Mouse (Mus musculus): ENCODE measurements around the gene Actl10. TPM values are rescaled to one million over a fixed set of nuclear protein-coding genes. Genes with fewer than 3 reads are reported as not detected.

Gene Actl10
- polyA plus RNA-seq, 1 experiment from 2014 or later, result 0.18 TPM

DNA sequence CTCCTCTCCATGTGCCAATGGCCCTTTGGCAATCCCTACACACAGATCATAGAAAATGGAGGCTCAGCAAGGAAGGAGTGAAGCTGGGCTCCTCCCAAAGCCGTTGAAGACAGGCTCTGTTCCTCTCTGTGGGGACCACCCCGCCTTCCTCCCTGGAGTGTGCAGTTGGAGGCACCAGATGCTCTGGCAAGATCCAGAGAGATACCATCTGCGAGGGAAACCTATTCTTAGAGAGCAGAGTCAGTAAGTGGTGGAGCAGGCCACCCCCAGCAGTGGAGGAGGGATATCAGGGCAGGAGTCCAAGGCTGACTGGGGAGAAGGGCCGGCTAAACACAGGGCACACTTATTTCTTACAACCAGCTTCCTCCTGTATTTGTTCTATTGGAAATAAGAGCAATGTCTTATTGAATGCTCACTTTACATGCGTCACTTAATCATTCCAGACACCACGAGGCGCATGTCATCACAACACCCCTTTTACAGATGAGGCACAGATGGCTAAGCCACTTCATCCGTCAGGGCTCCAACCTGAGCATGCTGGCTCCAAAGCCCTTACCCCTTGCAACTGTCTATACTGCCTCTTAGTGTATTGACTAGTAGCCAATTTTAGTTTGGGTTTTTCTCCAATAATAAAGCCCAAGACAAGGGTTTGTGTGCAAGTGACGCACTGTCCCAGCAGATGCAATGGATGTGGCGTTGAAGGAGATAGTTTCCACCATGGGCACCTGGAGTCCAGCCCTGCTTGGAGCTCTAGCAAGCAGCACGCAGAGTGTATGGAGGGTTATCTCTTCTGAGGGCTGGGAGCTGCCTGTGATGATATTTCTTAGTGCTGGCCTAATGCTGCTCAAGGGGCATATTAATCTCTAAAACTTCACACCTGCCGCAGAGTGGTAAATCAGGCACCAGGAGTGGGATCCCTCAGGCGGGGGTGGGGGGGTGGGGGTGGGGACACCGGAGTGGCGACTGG, 32.6 kb downstream of the Actl10 start:
- H3K4me1 ChIP-seq (replicated peaks), result peaks cover 13% of the 10 kb centered on the region

DNA sequence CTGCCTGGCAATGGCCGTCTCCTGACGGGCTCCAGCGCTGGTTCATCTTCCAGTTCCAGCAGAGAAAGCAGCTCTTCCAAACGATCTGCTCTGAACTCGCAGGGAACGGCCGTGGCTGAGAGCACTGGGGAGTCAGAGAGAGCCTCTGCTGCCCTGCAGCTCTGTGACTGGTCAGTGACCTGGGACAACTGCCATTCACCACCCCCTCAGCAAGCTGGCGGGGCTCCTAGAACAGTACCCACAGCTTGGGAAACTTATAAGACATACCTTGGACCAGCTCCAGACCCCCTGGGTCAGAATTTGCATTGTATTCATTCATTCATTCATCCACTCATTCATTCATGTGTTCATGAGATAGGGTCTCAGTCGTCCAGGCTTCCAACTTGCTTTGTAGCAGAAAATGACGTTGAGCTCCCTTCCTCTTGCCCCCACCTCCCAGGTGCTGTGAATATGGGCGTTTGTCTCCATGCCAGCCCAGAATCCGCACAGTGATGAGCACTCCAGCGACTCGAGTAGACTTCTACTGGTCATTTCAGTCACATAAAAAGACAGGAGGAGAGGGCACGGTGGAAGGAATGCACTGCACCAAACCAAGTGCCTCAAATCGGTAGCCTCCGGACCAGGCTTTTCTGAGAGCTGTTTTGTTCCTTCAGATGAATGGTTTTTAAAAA, 33.5 kb downstream of the Actl10 start:
- WGBS, result 62% methylated on average over 17 of the region's 17 CpGs
- Histone ChIP-seq H3K9me3 (no peaks in the 10 kb centered on the region), H3K9ac (replicated peaks) (no peak overlapping the region), H3K36me3 (peaks cover 14% of the 10 kb centered on the region), H3K27me3 (no peaks in the 10 kb centered on the region), H3K4me2 (no peak overlapping the region), H3K27ac (no peak overlapping the region), H3K4me1 (replicated peaks) (peaks cover 13% of the 10 kb centered on the region), H3K4me3 (replicated peaks) (no peak overlapping the region)
- ATAC-seq (ENCODE audit: insufficient number of reproducible peaks, insufficient read depth, low FRiP score, low TSS enrichment, low read depth), result no peak

More for the DNA sequence above, 32.6 kb downstream of the Actl10 start:
- 64% methylated on average over 15 of the region's 15 CpGs for WGBS
- Histone ChIP-seq H3K9ac (replicated peaks) (no peak overlapping the region), H3K27me3 (no peaks in the 10 kb centered on the region), H3K9me3 (no peaks in the 10 kb centered on the region), H3K4me3 (replicated peaks) (no peak overlapping the region), H3K27ac (no peak overlapping the region), H3K4me2 (no peak overlapping the region), H3K36me3 (peaks cover 14% of the 10 kb centered on the region)
- ATAC-seq (ENCODE audit: insufficient number of reproducible peaks, insufficient read depth, low FRiP score, low TSS enrichment, low read depth), result no peak

DNA sequence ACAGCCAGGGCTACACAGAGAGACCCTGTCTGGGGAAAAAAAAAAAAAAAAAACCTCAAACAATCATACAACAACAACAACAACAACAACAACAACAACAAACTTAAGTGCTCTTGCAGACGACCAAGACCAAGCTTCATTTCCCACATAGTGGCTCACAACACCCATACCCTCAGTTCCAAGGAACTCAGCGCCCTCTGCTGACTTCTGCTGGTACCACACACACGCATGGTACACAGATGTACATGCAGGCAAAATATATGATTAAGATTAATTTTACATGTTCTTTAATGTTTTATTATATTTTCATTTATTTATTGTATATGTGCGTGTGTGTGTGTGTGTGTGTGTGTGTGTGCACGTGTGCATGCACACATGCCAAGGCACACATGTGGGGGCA, 34.8 kb downstream of the Actl10 start:
- Histone ChIP-seq H3K27me3 (no peaks in the 10 kb centered on the region), H3K4me2 (no peak overlapping the region), H3K9ac (replicated peaks) (no peak overlapping the region), H3K4me3 (replicated peaks) (no peak overlapping the region), H3K4me1 (replicated peaks) (peaks cover 13% of the 10 kb centered on the region), H3K27ac (no peak overlapping the region), H3K36me3 (peaks cover 14% of the 10 kb centered on the region), H3K9me3 (no peaks in the 10 kb centered on the region)
- ATAC-seq (ENCODE audit: insufficient number of reproducible peaks, insufficient read depth, low FRiP score, low TSS enrichment, low read depth), result no peak
- WGBS, result 79% methylated on average over 5 of the region's 5 CpGs

DNA sequence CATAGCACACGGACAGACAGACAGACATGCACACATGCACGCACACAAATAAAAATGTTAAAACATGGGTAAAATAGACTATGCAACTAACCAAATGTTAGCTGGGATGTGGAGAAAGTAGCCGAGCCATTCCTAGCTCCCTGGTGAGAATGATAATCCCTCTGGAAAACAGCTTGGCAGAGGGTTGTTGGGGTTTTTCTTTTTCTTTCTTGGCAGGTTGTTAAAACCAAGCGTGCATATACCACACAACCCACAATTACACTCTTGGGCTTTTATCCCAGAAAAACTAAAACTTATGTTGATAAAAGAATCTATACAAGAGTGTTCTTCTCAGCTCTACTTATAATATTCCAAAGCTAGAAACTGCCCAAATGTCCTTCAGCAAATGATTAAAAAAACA, 37.5 kb downstream of the Actl10 start:
- 89% methylated on average over 4 of the region's 4 CpGs for WGBS
- Histone ChIP-seq H3K4me2 (no peak overlapping the region), H3K9me3 (0 out of 2 replicates have a peak, but pooled peaks cover 4% of the 10 kb centered on the region), H3K4me3 (replicated peaks) (no peak overlapping the region), H3K36me3 (peaks cover 18% of the 10 kb centered on the region), H3K9ac (replicated peaks) (no peak overlapping the region), H3K27me3 (no peaks in the 10 kb centered on the region), H3K4me1 (replicated peaks) (peaks cover 13% of the 10 kb centered on the region), H3K27ac (no peak overlapping the region)
- ATAC-seq (ENCODE audit: insufficient number of reproducible peaks, insufficient read depth, low FRiP score, low TSS enrichment, low read depth), result no peak

DNA sequence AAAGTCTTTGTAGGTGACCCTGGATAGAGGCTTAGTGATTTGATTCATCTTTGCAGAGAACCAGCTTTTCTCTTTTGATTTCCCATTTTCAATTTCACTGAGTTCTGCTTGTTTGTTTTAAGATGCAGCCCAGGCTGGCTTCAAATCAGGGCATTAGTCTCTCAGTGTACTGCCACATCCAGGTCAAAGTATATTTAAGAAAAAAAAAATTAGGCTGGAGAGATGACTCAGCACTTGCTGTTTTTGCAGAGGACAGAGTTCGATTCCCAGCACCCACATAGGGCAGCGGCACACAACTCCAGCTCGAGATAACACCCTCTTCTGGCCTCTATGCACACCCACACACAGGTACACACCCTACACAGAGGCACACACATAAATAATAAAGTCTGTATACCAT, 39.7 kb downstream of the Actl10 start:
- no peak for ATAC-seq (ENCODE audit: insufficient number of reproducible peaks, insufficient read depth, low FRiP score, low TSS enrichment, low read depth)
- 79% methylated on average over 3 of the region's 3 CpGs for WGBS

DNA sequence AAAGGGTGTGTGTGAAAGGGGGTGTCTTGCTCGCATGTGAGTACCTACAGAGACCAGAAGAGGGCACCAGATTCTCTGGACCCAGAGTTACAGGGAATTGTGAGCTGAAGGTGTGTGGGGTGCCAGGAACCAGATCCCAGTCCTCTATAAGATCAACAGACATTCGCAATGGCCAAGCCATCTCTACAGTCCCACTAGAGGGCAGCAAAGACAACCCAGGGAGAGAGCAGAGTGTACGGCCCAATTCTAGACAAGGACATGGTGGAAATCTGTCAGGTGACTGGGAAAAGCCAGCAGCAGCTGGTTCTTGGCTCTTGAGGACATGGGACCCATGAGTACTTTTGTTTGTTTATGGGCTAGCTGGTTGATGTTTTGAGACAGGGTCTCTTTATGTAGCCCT, 41.4 kb downstream of the Actl10 start:
- Histone ChIP-seq H3K9ac (replicated peaks) (no peak overlapping the region), H3K27me3 (no peaks in the 10 kb centered on the region), H3K4me1 (replicated peaks) (no peaks in the 10 kb centered on the region), H3K36me3 (peaks cover 10% of the 10 kb centered on the region; the same call in 1 of the 2 replicates), H3K4me2 (no peak overlapping the region), H3K9me3 (0 out of 2 replicates have a peak, but pooled peaks cover 4% of the 10 kb centered on the region), H3K27ac (no peak overlapping the region), H3K4me3 (replicated peaks) (no peak overlapping the region)
- 70% methylated on average over 3 of the region's 3 CpGs for WGBS
- no peak for ATAC-seq (ENCODE audit: insufficient number of reproducible peaks, insufficient read depth, low FRiP score, low TSS enrichment, low read depth)

More for the DNA sequence above, 39.7 kb downstream of the Actl10 start:
- Histone ChIP-seq H3K36me3 (peaks cover 25% of the 10 kb centered on the region), H3K4me3 (replicated peaks) (no peak overlapping the region), H3K9me3 (0 out of 2 replicates have a peak, but pooled peaks cover 4% of the 10 kb centered on the region), H3K9ac (replicated peaks) (no peak overlapping the region), H3K27ac (no peak overlapping the region), H3K4me1 (replicated peaks) (no peaks in the 10 kb centered on the region), H3K27me3 (no peaks in the 10 kb centered on the region), H3K4me2 (no peak overlapping the region)

DNA sequence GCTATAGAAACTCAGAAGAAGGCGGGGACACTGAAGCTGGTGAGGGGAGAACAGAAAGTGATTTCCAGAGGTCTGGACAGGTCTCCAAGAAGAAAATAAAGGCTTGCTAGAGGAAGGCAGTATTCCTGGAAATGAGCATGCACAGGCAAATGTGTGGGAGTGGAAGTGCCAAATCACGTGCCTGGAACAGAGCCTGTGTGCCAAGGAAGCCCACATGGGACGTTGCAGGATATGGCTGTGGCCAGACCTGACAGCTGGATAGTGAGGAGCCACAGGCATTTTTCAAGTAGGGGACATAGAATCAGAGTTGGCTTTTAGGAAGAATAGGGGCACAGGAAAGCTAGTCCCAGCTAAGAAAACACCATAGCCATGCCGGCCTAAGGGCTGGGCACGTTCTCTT, 44.2 kb downstream of the Actl10 start:
- no peaks in the 10 kb centered on the region for H3K4me1 ChIP-seq (replicated peaks)
- 0 out of 2 replicates have a peak, but pooled peaks cover 4% of the 10 kb centered on the region for H3K9me3 ChIP-seq
- H3K9ac ChIP-seq (replicated peaks), result no peak overlapping the region
- no peak overlapping the region for H3K27ac ChIP-seq
- peaks cover 10% of the 10 kb centered on the region; the same call in 1 of the 2 replicates for H3K36me3 ChIP-seq
- ATAC-seq (ENCODE audit: insufficient number of reproducible peaks, insufficient read depth, low FRiP score, low TSS enrichment, low read depth), result no peak
- H3K4me2 ChIP-seq, result no peak overlapping the region
- H3K4me3 ChIP-seq (replicated peaks), result no peak overlapping the region
- WGBS, result 79% methylated on average over 5 of the region's 5 CpGs
- H3K27me3 ChIP-seq, result no peaks in the 10 kb centered on the region

DNA sequence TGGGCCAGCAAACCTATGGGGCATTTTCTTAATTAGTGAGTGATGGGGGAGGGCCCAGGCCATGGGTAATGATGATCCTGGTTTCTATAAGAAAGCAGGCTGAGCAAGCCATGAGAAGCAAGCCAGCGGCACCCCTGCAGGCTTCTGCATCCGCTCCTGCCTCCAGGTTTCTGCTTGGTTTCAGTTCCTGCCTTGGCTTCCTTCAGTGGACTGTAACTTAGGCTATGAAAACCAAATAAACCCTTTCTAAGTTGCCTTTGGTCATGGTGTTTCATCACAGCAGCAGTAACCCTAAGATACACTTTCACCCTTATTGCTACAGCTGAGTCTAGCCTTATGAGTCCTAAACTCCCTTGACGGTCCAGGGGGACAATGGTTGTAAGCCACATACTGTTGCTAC, 45.8 kb downstream of the Actl10 start:
- Histone ChIP-seq H3K9ac (replicated peaks) (no peak overlapping the region), H3K4me1 (replicated peaks) (no peaks in the 10 kb centered on the region), H3K27me3 (no peaks in the 10 kb centered on the region), H3K27ac (no peak overlapping the region), H3K9me3 (0 out of 2 replicates have a peak, but pooled peaks cover 4% of the 10 kb centered on the region), H3K4me3 (replicated peaks) (no peak overlapping the region), H3K36me3 (peaks cover 10% of the 10 kb centered on the region; the same call in 1 of the 2 replicates), H3K4me2 (no peak overlapping the region)
- no peak for ATAC-seq (ENCODE audit: insufficient number of reproducible peaks, insufficient read depth, low FRiP score, low TSS enrichment, low read depth)
- WGBS, result 83% methylated on average over 3 of the region's 3 CpGs

DNA sequence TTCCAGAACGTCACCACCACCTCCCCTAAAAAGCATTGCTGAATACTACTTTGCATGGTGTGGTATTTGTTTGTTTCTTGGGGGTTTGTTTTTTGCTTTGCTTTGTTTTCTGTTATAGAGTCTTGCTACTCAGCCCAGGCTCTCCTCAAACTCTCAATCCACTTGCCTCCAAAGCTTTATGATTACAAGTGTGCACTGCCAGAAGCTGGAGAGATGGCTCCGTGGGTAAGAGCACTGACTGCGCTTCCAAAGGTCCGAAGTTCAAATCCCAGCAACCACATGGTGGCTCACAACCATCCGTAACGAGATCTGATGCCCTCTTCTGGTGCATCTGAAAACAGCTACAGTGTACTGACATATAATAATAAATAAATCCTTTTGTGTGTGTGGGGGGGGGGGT, 49.0 kb downstream of the Actl10 start:
- ATAC-seq (ENCODE audit: insufficient number of reproducible peaks, insufficient read depth, low FRiP score, low TSS enrichment, low read depth), result no peak
- 71% methylated on average over 6 of the region's 6 CpGs for WGBS

DNA sequence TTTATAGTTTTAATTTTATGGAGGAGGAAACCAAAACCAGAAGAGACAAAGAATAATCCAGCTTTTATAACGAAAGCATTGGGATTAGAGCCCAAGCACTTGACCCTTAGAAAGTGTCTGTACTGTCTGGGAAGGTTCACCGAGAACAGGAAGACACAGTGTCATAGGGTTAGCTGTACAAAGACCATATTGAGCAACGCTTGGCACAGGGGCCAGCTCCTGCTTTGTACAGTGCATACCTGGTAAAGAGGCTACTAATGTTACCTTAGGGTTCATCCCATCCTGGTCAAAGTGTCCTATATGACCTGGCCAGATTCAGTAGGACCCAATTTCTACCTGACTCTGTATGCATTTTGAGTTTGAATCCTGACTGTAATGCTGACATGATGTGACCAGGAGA, 49.7 kb downstream of the Actl10 start:
- Histone ChIP-seq H3K9ac (replicated peaks) (no peak overlapping the region), H3K4me1 (replicated peaks) (0 out of 2 replicates have a peak, but pooled peaks cover 6% of the 10 kb centered on the region), H3K9me3 (no peaks in the 10 kb centered on the region), H3K4me2 (no peak overlapping the region), H3K27me3 (no peaks in the 10 kb centered on the region), H3K4me3 (replicated peaks) (no peak overlapping the region), H3K27ac (no peak overlapping the region), H3K36me3 (no peaks in the 10 kb centered on the region)
- WGBS, result 75% methylated on average over 3 of the region's 3 CpGs
- ATAC-seq (ENCODE audit: insufficient number of reproducible peaks, insufficient read depth, low FRiP score, low TSS enrichment, low read depth), result no peak

More for the DNA sequence above, 49.0 kb downstream of the Actl10 start:
- H3K9me3 ChIP-seq, result no peaks in the 10 kb centered on the region
- no peak overlapping the region for H3K9ac ChIP-seq (replicated peaks)
- no peaks in the 10 kb centered on the region for H3K27me3 ChIP-seq
- no peaks in the 10 kb centered on the region for H3K36me3 ChIP-seq
- 0 out of 2 replicates have a peak, but pooled peaks cover 6% of the 10 kb centered on the region for H3K4me1 ChIP-seq (replicated peaks)
- H3K4me3 ChIP-seq (replicated peaks), result no peak overlapping the region
- no peak overlapping the region for H3K4me2 ChIP-seq
- no peak overlapping the region for H3K27ac ChIP-seq
